Mouse (Mus musculus) gastrocnemius, postnatal 10 days (tissue): ENCODE results near the gene Mrpl24. TPM values are rescaled to one million over a fixed set of nuclear protein-coding genes. Genes with fewer than 3 reads are reported as not detected.
"Not testable (repeated sequence)": the region's sequence is repeated elsewhere in the genome, so short reads cannot be mapped to it uniquely, and the experiment has no call there.

Experiments
- DNase-seq: peaks from one replicate; pipeline ENCODE4 v3.0.0; 2021; ENCODE audit warnings: mixed read lengths
- long read RNA-seq, 2 experiments: library from polyadenylated mRNA; stranded (forward); transcript quantifications; one replicate each; pipeline ENCODE4 v2.0.0; 2021
- total RNA-seq, 2 experiments: library from RNA; stranded (reverse); gene quantifications; 2 replicates each; pipeline ENCODE4 v1.2.3; 2021

The Mrpl24 gene
- 10 to 100 TPM; 47.3 to 55.6 TPM for total RNA-seq
- long read RNA-seq, experiment 1, transcript Mrpl24-202 (6 exons, 1,339 nt), result major isoform, 11 of 50 reads
- long read RNA-seq, experiment 1, transcript Mrpl24-204 (6 exons, 1,115 nt), result minor isoform, 5 of 50 reads
- long read RNA-seq, experiment 1, transcript Mrpl24-201 (6 exons, 1,226 nt), result minor isoform, 6 of 50 reads
- long read RNA-seq, experiment 1, partial matches to known transcripts, result 2 of 50 reads
- long read RNA-seq, experiment 1, other reads (novel, unspliced or antisense), result 26 of 50 reads
- long read RNA-seq, experiment 2, transcript Mrpl24-201 (6 exons, 1,226 nt), result minor isoform, 5 of 49 reads
- long read RNA-seq, experiment 2, transcript Mrpl24-202 (6 exons, 1,339 nt), result major isoform, 12 of 49 reads
- long read RNA-seq, experiment 2, partial matches to known transcripts, result 0 of 49 reads
- long read RNA-seq, experiment 2, other reads (novel, unspliced or antisense), result 28 of 49 reads

- DNase-seq, result peak; percentile 57
These were observed at the start of gene Mrpl24 for GRCm38 (mm10) chr3:87919336-87920108. TSS of gene Mrpl24 (plus strand) at chr3:87919506.

- no peak for DNase-seq
These were observed 41.6 kb upstream of the Mrpl24 start for GRCm38 (mm10) chr3:87877730-87878129.

- DNase-seq, result no peak
These were observed 35.0 kb upstream of the Mrpl24 start for GRCm38 (mm10) chr3:87884291-87884690.

GRCm38 (mm10) chr3:87884708-87885251 is 34.5 kb upstream of the Mrpl24 start:
- DNase-seq, result peak; percentile 39

GRCm38 (mm10) chr3:87885281-87886003 is 33.9 kb upstream of the Mrpl24 start, which contains the start of gene Prcc:
TSS of gene Prcc (minus strand) at chr3:87885608.
- peak; percentile 64 for DNase-seq

GRCm38 (mm10) chr3:87886004-87886365 is 33.3 kb upstream of the Mrpl24 start:
- DNase-seq, result peak; percentile 29

GRCm38 (mm10) chr3:87886416-87886815 is 32.9 kb upstream of the Mrpl24 start:
- no peak for DNase-seq

GRCm38 (mm10) chr3:87887400-87887799 is 31.9 kb upstream of the Mrpl24 start:
- DNase-seq, result not testable (repeated sequence)

GRCm38 (mm10) chr3:87891481-87891880 is 27.8 kb upstream of the Mrpl24 start:
- no peak for DNase-seq

GRCm38 (mm10) chr3:87893367-87893905 is 25.9 kb upstream of the Mrpl24 start:
- DNase-seq, result no peak

GRCm38 (mm10) chr3:87899266-87899665 is 20.0 kb upstream of the Mrpl24 start:
- DNase-seq, result no peak

- no peak for DNase-seq
These were observed 19.5 kb upstream of the Mrpl24 start for GRCm38 (mm10) chr3:87899776-87900175.

- no peak for DNase-seq
These were observed 18.2 kb upstream of the Mrpl24 start for GRCm38 (mm10) chr3:87901036-87901624.

GRCm38 (mm10) chr3:87901959-87902358 is 17.3 kb upstream of the Mrpl24 start:
- DNase-seq, result not testable (repeated sequence)

GRCm38 (mm10) chr3:87903821-87904220 is 15.5 kb upstream of the Mrpl24 start:
- DNase-seq, result no peak

GRCm38 (mm10) chr3:87905880-87906485 is 13.3 kb upstream of the Mrpl24 start, which contains the start of gene Hdgf:
TSS of gene Hdgf (plus strand) at chr3:87906321.
- DNase-seq, result peak; percentile 92

- peak; percentile 74 for DNase-seq
These were observed 12.7 kb upstream of the Mrpl24 start for GRCm38 (mm10) chr3:87906601-87906980.

- DNase-seq, result peak; percentile 30
These were observed 12.1 kb upstream of the Mrpl24 start for GRCm38 (mm10) chr3:87906981-87907857.

GRCm38 (mm10) chr3:87907906-87908305 is 11.4 kb upstream of the Mrpl24 start:
- no peak for DNase-seq

GRCm38 (mm10) chr3:87909381-87909780 is 9.9 kb upstream of the Mrpl24 start:
- DNase-seq, result no peak
